Mouse (Mus musculus): ENCODE results near the gene E2f6. TPM values are rescaled to one million over a fixed set of nuclear protein-coding genes. Genes with fewer than 3 reads are reported as not detected.

The E2f6 gene
- 10 to 100 TPM; 41.5 to 55.0 (median 44.9) TPM for total RNA-seq (2022)

DNA sequence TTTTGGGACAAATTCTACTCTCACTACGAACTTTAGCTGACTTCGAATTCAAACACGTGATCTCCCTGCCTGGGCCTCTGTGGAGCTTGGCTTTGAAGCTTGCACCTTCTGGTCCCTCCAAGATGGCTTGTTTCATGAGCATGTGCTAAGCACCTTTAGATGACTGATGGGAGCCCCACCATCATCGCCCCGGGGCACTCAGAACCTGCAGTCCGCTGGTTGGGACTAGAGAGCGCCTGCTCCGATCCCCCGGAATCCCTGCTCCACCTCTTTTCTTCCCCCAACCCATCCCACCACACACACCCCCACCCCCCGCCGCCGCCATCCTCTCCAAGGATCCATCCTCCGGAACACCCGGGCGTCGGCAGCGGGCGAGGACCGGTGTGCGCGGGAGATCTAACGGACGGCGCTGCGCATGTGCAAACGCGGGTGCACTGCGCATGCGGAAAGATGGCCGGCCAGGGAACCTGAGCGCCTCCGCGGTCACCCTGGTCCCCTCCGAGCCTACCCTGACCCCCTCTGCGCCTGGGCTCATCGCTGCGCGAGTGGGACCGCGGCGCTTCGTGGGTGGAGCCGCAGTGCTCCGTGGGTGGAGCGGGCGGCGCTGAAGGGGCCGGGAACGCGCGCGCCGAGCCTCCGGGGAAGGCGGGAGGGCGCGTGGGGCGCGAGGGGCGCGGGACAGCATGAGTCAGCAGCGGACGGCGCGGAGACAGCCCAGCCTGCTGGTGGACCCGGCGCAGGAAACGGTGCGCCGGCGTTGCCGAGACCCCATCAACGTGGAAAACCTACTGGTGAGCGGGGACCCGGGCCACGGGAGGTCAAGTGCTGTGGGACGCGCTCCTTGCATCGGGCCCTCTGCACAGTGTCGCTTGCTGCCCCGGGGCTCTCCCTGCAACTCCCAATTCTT is at the start of gene E2f6:
E2f6 (plus strand) TSS at position 439 of the 907 bp plus-strand sequence.
- DNase-seq: peak; percentile 65

DNA sequence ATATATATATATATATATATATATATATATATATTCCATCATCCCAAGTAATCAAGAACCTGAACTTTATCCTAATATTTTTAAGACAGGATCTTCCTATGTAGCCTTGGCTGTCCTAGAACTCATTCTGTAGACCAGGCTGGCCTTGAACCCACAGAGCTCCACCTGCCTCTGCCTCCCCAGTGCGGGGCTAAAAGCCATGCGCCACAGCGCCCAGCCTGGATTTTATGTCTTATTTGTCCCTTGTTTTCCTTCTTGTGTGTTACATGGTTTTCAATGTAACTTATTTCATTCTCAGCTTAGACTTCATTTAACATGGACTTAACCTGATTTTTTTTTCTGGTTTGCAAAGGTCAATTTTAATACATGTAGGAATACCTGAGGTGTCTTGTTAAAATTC is 49.3 kb upstream of the E2f6 start:
- DNase-seq: no peak

DNA sequence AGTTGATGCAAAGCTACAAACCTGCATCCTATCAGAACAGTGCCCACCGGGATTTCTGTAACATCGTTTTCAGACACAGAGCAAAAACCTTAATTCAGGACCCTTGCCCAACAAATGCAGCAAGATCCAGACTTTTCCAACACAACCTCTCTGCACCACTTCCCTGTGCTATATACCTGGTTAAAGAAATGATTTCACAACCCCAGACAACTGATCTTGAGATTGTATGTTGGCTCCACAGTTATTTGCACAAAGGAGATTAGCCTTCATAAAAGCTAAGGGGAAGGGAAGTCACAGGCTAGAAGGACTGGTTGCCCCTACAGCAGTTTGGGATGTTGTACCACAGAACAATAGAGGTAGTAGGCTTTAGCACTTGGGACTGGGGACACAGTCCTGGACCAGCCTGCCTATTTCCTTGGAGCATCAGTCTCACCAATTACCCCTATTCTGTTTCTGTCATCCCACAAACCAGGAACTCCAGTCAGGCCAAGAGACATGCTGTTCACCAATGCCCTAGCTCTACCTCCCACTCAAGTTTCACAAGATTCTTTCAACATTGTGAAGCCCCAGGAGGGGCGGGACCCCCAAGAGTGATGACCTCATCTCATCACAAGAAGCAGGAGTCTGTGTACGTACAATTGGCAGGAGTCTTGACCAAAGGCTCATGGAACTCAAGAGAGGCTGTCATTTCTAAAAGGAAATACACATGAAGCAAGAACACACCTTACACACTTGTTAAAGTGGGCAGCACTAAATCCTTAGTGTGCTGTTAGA is 46.9 kb upstream of the E2f6 start:
- no peak for DNase-seq

DNA sequence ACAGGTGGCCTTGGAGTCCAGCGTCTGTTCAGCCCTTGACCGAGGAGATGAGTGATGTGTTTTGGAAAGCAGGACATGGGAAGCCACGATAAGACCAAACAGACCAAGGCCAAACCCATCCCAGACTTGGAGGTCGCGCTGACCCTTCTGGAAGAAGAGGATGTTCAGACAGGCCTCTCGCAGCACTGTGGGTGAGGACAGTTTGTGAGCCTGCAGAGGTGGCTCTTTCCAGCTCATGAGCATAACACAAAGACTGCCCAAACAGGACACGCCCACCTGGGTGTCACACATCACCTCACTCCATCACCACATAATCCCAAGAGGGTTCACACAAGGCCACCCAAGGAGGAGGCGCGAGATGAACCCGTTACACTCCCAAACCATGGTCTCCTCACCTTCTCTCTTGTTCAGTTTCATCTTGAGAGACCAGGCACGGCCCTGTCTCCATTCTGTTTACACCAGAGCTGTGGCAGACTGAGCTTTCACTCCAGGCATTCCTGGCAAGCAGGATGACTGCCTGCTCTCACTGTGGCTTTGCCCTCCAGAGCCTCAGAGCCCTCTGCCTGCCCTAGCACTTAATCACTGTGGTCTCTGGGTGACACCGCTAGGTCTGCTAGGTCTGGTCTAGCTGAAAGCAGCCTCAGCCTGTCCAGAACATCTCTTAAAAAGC is 45.9 kb upstream of the E2f6 start:
- DNase-seq: peak; percentile 87

DNA sequence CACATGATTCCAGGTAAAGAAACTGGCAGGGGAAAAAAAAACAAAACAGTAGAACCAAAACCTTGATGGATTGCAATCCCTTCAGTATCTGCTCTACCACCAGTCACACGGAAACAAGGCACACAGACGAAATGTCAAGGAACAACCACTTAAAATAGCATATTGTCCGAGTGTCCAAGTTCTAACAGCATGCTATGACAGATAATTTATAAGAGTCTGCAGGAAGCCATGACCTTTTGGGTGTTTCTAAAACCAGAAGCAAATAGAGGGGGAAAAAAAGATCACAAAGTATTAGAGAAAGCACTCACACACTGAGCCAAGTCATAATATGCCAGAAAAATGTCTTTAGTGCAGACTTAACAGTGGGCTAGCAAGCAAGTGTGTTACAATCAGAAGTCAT is 42.5 kb upstream of the E2f6 start:
- DNase-seq: no peak

DNA sequence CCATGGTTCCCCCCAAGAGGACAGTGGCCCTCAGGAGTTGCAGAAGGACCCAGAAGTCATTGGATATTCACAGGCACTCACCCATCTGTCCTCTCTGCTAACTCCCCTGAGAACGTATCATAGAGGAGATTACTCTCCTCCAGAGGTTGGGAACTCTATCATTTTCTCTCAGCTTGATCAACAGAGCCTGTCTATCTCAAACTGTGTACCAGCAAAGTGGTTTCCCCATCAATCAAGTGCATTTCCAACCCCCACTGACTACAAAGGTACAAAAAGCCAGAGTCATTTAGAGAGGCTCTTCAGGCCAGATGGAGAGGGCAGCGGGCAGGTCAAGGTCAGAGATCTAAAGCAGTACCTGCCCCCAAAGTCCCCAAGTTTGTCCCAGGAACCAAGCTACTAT is 42.1 kb upstream of the E2f6 start:
- no peak for DNase-seq

DNA sequence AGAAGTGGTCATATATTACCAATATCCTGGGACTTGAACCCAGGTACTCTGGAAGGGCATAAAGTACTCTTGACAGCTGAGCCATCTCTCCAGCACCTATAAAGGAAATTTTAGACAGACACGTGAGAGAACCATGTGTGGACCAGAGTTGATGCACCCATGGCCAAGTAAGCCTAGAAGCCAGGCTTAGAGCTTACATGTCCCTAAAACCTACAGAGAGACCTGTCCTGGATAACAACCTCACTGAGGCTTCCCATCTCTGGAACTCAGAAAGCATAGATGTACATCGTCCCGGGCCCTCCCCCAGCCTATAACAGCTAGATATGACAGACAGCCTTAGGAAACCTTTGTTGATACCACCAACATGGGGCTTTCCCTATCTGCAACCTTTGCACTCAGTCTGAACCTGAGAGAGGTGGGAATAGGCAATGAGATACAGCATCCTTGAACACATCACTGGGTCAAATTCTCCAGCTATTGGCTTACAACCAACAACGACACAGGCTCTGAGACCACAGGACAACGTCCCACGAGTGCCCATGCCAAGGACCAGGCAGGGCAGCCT is 41.1 kb upstream of the E2f6 start:
- no peak for DNase-seq

DNA sequence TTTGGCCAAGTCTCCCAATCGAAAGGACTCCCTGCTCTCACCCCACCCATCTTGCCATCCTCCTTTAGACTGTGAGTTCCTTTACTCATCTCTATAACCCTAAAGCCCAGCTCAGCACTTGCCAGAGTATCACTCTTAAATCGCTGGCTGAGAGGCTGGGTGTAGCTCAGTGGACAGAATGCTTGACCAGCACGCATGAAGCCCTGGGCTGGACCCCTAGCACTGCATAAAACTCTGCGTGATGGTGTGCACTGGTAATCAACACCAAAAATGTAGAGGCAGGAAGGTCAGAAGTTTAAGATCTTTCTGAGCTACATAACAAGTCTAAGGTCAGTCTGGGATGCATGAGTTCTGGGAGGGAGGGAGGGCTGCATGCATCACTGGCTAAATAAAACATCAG is 36.2 kb upstream of the E2f6 start:
- DNase-seq: no peak

DNA sequence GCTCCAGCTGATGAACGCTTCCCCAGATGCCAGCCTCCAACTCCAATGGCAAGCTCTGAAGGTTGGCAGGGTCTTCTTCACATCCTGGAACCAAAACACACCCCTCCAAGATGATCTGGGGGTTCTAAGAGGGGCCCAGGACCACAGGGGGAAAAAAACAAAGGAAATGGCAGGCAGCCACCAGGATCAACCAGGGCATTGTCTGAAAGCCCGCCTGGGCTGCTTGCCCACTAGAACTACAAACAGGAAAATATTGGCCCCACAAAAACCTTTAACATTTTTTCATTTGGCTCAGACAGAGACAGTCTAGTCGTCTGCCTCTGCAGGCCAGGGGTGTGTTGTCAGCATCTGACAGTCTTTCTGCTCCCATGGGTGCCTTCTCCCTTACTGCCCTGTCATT is 35.4 kb upstream of the E2f6 start:
- DNase-seq: no peak

DNA sequence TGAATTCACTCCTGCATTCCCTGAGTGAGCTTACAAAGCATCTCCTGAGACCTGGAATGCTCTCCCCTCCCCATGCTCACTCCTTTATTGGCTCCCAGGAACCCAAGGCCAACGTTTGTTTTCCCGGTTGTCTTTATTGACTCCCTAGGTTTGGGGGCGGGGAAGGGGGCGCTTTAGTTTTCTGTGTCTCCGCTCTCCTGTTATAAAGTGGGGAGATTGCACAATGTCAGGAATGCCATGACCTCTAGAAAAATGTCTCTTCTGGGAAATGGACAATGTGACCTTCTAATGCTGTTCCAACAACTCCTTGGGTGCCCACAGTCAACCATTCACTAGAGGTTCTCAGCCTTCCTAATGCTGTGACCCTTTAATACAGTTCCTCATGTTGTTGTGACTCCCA is 32.2 kb upstream of the E2f6 start:
- no peak for DNase-seq

DNA sequence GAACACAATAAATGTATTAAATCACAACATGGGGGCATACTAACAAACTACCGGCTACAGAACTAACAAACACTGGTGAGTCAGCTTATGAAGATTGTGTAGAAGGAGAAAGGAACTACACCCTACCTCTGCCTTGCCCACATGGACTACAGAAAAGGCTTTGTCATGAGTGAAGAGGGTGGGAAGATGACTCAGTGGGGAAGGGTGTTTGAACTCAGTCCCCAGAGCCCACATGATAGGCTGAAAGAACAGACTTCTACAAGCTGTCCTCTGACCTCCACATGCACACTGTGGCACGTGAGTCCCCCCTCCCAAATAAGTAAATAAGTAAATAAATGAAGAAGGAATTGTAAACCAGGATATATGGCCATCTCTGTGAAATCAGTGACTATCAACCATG is 31.6 kb upstream of the E2f6 start:
- no peak for DNase-seq

DNA sequence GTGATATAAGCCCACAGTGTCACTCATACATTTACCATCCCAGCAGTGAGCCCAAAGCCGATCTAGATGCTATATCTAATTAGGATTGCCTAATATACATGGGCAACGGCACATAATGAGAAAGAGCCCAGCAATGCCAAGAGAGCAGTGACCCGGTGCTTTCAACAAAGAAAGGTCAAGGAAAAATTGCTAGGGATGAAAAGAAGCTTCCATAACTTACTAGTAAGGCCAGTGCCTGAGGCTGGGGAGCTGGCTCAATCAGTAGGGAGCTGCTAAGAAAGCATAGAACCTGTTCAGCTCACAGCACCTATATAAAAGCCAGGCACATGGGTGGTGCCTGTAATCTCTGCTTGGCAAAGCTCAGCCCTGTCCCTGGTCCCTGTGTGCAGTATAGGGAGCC is 30.4 kb upstream of the E2f6 start:
- DNase-seq: no peak

DNA sequence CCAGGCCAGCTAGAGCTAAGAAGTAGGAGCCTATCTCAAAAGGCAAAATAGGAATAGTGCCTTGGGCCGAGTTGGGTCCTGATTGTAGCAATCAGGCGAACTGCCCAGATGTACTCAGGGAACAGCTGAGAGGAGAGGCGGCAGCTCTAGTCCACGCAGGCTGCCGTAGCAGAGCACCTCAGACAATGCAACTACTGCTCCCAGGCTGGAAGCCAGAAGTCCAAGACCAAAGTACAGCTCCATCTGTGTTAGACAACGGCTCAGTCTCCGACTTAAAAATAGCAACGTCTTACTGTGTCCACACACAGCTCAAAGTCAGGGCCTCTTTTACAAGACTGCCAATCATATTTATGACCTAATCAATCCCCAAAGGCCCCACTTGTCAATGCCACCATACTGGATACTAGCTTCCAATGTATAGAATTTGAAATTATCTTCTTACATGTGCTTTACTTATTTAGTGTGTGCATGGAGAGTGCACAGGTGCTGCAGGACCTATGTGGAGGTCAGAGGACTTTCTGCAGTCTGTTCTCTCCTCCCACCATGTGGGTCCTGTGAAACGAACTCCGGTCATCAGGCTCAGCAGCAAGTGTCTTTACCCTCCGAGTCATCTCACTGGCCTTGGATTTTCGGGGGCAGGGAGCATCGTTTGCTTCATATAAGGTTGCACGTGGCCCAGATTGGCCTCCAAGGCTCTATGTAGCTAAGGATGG is 29.6 kb upstream of the E2f6 start:
- DNase-seq: no peak

DNA sequence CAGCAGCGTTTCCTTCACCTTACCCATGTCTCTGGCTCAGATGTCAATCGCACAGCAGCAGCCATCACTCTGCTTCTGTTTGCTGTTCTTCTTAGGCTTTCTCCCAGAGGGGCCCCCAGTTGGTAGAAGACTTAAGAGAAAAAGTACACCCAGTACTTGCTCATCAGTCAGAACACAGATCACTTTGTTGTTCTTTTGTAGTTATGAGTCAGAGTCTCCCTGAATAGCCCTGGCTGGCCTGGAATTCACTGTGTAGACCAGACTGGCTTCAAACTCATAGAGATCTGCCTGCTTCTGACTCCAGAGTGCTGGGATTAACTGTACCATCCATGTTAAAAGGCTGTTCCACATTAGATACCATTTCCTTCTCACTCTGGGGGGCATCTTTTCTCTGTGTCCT is 22.2 kb upstream of the E2f6 start:
- no peak for DNase-seq

DNA sequence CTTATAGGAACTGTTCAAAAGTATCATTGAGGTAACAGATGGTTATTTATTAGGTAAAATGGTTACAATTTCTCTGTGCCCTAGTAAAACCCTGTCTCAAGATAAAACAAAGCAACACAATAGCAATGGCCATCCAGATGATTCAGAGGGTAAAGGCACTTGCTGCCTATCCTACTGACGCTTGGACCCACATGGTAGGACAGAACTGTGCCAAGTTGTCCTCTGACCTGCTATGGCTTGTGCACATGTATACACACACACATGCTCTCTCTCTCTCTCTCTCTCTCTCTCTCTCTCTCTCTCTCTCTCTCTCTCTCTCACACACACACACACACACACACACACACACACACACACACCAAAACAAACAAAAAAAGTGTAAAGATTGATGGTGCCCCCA is 21.6 kb upstream of the E2f6 start:
- no peak for DNase-seq

DNA sequence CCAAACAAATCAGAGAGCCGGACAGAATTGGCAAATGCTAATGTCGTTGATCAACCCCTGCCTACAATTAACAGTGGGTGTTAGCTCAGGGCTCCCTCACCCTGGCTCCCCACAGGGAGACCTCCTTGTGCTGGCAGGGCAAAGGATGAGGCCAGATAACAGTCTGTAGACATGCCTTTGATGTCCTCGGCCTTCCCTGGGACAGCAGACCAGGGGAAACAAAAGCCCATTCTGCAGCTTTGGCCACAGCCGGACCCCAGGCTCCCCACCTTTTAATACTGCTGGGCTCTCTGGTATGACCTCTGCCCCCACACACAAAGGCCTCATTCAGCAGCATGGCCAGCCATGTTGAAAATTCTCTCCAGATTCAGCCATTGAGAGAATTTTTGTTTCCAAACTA is 21.0 kb upstream of the E2f6 start:
- DNase-seq: no peak

DNA sequence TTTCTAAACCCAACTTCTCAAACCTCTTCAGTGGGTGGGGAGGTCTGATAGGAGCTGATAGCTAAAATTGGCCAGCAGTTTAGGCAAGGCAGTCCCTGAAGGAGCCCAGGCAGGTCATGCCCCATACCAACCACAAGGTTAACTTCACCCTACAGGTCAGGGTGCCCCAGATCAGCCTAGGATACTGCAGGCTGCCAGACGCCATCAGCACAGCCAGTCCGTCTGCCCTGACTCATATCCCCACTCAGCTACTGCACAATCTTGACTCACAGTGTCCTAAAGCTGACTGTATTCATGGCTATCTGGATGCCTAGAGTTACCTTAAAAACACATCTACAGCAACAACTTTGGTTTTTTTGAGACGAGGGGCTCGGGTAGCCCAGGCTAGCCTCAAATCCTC is 20.3 kb upstream of the E2f6 start:
- DNase-seq: no peak

DNA sequence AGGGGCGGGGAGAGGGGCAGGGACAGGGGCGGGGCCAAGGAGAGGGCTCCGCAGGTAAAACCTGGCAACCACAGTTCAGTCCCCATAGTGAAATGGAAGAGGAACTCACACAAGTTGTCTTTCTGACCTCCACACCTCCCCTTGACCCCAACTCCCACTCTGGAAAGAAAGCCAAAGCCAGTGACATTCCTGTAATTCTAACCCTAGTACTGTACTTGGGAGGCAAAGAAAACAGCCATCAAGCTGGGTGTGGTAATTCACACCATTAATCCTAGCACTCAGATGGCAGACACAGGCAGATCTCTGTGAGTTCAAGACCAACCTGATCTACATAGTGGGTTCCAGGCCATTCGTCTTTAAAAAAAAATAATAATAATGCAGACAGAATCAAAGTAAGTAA is 17.4 kb upstream of the E2f6 start:
- no peak for DNase-seq

DNA sequence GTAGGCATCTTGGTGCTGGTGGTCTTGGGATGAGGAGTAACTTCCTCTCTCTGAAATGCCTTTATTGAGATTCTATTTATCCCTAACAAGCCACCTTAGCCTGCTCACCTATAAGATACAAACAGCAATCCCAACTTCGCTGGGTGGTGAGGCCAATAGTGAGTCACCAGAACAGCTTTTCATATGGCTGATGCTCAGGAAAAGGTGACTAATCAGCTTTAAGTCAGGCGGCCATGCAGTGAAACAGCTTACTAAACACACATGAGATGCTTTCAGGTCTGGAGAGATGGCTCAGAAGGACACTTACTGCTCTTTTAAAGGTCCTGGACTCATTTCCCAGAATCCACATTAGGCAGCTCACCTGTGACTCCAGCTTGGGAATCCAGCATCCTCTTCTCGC is 15.0 kb upstream of the E2f6 start:
- DNase-seq: no peak

DNA sequence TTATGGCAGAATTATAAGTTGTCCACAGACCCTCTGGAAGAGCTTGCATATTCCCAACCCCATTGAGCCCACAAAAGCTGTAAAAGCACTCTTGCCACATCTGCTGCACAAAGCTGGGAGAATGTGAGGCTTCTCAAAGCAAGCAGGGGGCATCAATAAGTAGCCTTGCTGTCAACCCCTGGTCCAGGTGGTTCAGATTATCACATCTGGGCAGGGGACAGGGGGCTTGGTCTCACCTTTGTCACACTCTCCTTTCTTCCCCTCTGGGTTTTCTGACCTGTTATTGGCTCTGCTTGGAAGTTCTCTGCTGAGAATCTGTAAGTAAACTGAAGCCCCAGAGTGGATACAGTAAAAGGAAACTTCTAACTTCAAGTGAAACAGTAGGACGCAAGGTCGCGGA is 11.9 kb upstream of the E2f6 start:
- no peak for DNase-seq

DNA sequence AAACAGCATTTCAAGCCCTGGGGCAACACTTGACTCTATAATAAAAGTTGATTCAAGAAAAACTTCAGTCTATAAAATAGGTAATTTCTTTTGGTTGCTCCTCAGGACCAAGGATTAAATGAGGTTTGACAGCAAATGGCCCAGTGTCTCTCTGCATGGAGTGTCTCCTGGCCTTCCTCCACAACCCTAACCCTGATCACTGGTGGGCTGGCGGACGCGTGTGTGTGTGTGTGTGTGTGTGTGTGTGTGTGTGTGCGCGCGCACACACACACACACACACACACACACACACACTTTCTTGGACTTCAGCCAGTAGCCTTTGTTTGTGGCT is 10.9 kb upstream of the E2f6 start:
- no peak for DNase-seq

DNA sequence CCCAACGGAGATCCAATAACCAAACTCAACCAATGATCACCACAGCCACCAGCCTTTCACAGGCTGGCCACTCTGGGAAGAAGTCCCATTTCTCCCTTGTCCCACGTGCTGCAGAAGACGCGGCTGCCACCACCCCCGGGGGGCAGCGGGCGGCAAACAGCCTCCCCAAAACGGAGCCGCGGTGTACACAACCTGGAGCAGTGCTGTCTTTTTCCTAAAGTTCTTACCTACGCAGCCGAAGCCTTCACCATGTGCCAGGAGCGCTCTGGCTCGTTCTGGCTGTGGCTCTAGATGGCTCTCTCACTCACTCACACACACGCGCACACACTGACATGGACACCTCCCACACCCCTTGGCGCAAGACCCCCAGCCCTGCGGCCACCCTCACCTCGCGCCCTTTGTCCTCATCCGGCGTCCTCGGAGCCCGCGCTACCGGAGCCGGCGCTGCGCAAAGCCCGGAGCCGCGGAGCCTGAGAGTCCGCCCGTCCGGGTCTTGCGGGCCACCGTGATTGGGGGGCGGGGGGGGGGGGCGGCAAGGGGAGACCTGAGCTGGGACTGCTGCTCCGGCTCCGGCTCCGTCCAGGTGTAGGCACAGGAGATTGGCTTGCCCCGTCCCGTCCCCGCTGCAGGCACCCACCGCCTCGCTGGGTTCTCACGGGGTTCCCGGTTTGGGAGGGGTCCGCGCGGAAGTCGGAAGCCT is 10.4 kb upstream of the E2f6 start, which contains the start of gene Greb1:
Greb1 (minus strand) TSS at position 628 of the 700 bp plus-strand sequence.
- DNase-seq: no peak
